Mouse (Mus musculus): ENCODE results near the gene Gcsam.

Gene Gcsam

DNA sequence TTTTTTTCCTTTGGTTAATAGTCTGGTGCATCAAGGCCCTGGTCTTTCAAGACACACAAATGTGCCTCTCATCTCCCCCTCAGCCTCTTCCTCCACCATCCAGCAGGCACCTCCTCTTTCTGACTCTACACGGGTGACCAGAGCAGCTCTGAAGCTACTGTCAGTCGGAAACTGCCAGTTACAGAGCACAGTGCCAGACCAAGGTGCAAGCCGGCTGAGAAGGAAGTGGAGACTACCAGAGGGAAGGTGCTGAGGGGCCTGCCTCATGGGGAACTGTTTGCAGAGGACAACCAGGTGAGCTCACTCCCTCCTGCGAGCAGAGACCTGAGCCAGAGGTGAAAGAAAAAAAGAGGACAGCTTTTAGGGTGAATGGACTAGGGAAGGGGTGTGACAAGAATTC, at the start of gene Gcsam:
Gene Gcsam (plus strand): TSS at position 114 of the 400 bp plus-strand sequence.
- no peak for DNase-seq (ENCODE audit: low read depth)

DNA sequence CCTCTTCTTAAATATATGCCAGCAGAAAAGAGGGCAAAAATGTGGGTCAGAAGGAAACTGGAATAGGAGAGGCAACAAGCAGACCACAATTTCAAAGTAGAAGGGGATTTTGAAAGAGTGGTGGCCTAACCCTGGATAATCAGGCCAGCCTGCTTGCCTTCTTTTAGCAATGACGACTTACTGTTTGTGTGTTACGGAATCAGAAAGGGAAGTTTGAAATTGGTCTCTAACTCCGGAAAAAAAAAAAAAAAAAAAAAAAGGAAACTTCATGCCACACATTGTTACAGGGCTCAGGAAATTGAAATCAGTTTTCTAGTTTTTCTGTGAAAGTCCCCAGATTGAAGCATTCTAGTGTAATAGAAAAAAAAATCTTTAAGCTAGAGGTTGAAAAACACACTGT, 48.4 kb upstream of the Gcsam start:
- no peak for DNase-seq (ENCODE audit: low read depth)

DNA sequence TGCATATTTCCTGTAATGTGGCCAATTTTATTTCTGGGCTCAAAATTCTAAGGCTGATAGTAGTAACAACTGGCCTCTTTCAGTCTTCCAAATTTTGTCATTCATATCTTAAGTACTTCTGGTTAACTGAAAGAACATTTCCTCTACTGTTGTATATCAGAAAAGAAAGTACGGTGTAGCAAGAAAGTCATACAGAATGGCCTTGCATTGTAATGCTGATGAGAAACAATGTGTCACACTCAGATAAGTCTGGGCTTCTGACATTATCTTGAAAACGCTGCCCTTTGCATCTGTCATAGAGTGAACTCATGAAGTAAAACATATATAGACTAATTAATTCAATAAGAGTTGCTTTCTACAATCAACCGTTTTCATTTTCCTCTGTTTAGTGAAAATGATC, 37.9 kb upstream of the Gcsam start:
- no peak for DNase-seq (ENCODE audit: low read depth)

- DNase-seq (ENCODE audit: low read depth), result peak; percentile 18
Measured at GRCm38 (mm10) chr16:45579883-45580282, 30.3 kb upstream of the Gcsam start.

DNA sequence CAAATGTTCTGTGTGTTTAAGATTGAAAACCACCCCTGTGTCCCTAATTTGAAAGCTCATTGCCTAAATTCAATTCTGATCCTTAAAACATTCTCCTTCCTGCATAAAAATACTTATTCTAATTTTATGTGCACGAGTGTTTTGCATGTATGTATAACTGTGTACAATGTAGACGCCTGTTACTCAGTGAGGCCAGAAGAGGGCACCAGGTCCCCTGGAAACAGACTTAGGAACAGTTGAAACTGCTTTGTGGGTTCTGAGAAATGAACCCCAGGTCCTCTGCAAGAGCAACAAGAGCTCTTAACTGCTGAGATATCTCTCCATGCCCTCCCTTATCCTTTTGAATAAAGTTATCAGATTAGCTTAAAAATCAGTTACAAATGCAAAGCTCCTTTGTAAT, 27.7 kb upstream of the Gcsam start:
- peak; percentile 47 for DNase-seq (ENCODE audit: low read depth)

- no peak for DNase-seq (ENCODE audit: low read depth)
Measured at GRCm38 (mm10) chr16:45593656-45594055, 16.5 kb upstream of the Gcsam start.

- DNase-seq (ENCODE audit: low read depth), result no peak
Measured at GRCm38 (mm10) chr16:45595494-45595893, 14.7 kb upstream of the Gcsam start.

GRCm38 (mm10) chr16:45608481-45608954, 1.7 kb upstream of the Gcsam start:
- DNase-seq (ENCODE audit: low read depth), result peak; percentile 28

DNA sequence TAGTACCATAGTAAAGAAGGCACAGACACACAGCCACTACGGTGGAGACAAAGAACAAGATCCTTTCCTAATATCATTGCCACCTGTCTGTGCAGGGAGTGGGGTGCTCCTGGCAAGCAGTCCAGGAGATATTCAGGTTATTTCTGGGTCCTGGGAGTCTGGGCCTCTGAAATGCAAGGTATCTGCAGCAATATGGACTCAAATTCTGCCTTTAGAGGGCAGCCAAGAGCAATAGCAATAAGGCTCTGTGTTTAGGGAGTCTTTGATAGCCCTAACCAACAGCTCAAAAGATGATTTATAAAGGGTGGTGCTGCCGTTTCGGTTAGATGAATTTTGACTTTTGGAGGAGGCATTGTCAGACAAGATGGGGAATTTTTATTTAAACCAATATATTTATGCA, 880 bp upstream of the Gcsam start:
- DNase-seq (ENCODE audit: low read depth), result peak; percentile 64

DNA sequence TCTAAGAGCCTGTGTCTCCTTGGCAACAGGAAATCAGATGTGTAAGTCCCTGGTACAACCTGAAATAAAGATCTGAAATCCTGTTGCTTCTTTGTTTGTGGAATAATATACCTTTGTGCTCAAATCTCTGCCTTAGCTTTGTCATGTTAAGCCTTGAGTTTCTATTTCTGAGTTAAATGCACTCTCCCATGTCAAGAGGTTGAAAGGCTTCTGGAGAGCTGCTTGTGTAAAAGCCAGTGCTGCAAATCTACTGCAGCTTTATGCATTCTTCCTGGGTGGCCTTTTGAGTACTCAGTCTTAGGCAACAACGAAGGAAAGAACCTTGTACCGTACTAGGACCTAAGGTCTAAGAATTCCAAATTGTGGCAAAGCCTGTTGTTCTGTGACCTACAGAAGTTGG, 3.1 kb downstream of the Gcsam start:
- no peak for DNase-seq (ENCODE audit: low read depth)

DNA sequence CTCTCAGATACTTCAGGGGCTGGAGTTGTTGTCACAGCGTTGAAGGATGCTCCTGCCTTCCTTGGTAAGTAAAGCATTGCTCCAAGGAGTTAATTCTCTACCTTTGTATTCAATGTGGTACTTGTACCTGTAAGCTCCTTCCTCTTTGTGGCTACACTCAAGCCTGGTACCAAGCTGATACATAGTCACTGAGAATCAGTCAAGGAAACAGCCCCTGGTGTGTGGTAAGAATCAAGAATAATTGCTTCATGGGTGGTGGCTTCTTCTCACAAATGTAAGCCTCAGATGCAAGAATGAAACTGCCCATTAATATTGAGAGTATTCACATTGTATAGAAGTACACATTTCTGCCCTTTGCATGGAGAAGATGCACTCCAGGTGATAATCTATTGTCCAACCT, 5.8 kb downstream of the Gcsam start:
- DNase-seq (ENCODE audit: low read depth), result no peak

DNA sequence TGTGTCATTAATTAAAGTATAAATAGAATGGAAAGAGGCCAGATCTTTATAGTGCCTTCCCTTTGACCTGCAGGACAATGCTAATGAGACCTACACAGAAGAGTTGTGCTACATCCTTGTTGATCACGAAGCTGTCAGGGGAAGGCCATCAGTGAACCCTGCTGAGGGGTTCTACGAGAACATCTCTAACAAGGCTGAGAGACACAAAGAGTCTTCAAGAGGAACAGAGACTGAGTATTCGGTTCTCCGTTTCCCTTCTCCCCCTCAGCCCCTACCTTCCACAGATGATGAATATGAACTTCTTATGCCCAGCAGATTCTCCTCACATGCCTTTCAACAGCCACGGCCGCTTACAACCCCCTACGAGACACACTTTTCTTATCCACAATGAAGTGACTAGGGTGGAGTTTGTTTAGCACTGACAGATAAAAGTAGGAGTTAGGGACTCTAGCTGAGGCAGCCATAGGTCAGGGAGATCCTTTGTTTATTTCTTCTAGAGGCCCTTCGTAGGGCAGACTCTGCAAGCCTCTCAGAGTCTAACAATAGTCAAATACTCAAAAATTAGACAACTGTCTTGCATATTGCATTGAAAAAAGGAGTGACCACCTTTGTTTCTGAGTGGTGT, 9.7 kb downstream of the Gcsam start:
- DNase-seq (ENCODE audit: low read depth), result no peak

DNA sequence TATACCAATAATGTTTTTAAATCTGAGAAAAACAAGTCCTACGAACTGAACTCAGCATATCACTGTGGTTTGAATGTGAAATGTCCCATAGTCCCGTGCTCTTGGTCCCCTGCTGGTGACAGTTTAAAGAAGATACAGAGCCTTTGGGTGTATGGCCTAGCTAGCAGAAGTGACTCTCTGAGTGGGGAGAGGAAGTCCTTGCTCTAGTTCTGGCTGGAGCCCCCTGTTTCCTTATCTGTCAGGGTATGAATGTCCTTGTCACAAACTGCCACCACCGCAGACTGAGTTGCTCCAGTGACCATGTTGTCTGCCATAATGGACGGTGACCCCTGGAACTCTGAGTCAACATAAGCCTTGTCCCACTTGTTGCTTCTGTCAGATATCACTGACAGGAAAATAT, 13.1 kb downstream of the Gcsam start:
- no peak for DNase-seq (ENCODE audit: low read depth)

GRCm38 (mm10) chr16:45624791-45625190, 14.6 kb downstream of the Gcsam start:
- peak; percentile 25 for DNase-seq (ENCODE audit: low read depth)

- peak; percentile 19 for DNase-seq (ENCODE audit: low read depth)
Measured at GRCm38 (mm10) chr16:45625342-45625741, 15.2 kb downstream of the Gcsam start.

DNA sequence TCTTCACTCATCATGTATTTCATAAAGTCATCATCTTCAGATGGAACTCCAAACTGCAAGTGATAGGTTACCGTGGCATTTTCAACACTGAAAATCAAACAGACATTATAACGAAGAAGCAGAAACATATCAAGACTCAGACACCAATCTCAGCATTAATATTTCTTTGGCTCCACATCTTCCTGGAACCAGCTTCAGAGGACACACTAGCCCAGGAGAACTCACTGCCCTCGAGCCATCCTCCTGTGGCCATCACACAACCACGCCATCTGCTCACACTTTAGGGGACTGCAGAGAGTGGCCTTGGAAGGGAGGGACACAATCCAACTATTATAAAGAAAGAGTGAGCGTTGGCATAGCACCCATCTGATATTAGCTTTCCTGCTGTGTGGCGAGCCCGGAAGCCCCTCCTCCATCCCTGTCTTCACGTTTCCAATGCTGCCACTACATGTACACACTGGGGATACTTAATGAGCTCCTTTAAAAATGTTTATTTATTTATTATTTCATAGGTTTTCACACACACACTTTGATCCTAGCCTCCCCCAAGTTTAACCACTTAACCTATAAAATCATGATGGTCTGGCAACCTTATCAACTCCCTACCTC, 19.4 kb downstream of the Gcsam start:
- no peak for DNase-seq (ENCODE audit: low read depth)

DNA sequence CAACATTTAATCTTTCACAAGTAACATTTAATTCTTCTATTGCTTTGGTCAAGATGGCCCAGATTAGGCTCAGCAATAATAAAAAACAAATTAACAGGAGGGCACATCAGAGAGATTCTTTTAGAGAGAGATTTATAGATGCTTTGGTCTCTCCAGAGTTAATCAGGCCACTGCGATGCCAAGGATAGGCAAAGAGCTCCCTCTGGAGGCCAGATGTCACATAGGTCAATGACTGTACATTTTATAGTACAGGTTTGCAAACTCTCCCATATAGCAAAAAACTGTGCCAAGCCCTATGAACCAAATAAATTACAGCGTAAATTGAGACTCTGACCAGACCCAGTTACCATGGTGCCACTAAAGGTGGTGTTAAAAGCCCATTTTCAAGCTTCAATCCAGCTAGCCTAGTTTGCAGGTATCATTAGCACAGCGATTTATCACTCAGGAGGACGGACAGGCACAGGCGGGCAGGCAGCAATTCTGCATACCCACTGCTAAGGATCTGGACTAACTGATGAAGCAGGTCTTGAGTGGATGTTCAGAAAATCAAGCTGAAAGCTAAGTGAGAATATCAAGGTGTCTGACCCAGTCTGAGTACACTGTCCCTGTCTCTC, 20.3 kb downstream of the Gcsam start:
- DNase-seq (ENCODE audit: low read depth), result peak; percentile 78

- no peak for DNase-seq (ENCODE audit: low read depth)
Measured at GRCm38 (mm10) chr16:45632420-45632819, 22.2 kb downstream of the Gcsam start.

- DNase-seq (ENCODE audit: low read depth), result no peak
Measured at GRCm38 (mm10) chr16:45635826-45636225, 25.6 kb downstream of the Gcsam start.

DNA sequence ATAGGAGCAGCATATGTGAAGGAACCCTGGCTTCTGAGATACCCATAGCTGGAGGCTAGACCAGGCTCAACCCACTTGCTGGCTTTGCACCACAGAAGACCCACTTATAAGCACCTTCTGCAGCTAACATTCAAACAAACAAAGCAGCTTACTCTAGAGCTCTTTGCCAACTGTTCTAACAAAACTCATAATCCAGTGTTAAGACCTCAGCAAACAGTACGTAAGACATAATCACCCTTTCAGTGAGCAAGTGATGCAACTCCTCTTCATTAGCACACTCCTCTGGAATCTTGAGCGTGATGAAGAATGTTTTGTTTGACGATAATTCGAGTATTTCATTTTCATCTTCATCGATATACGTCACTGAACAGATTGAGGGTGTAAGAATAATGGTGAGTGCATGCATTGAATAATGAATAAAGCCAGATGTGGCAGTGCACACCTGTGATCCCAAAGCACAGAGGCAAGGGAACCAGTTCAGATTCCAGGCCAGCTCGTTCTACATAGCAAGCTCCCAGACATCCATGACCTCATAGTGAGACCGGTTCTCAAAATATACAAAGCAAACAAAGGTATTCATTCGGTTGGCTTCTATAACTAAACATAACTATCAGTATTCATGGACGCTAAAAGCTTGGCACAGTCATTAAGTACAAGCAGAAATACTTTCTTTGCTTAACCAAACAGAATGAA, 30.0 kb downstream of the Gcsam start:
- DNase-seq (ENCODE audit: low read depth), result no peak

DNA sequence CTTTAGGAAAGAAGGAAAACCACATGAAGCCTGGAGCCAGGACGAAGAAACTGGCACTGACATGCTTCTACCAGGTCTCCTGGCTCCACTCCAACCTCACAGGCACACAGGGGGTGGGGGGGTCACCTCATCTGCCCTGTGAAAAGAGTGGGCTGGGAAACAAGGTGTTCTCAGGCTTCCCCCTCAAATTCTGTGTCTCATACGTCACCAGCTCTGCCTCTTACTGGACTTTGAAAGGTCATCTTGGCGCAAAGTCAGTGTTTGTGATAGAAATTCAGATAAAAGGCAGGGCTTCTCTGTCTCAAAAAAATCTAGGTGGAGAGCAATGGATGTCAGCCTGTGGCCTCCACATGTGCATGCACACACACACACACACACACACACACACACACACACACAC, 31.1 kb downstream of the Gcsam start:
- no peak for DNase-seq (ENCODE audit: low read depth)

- DNase-seq (ENCODE audit: low read depth), result no peak
Measured at GRCm38 (mm10) chr16:45643944-45644343, 33.8 kb downstream of the Gcsam start.

DNA sequence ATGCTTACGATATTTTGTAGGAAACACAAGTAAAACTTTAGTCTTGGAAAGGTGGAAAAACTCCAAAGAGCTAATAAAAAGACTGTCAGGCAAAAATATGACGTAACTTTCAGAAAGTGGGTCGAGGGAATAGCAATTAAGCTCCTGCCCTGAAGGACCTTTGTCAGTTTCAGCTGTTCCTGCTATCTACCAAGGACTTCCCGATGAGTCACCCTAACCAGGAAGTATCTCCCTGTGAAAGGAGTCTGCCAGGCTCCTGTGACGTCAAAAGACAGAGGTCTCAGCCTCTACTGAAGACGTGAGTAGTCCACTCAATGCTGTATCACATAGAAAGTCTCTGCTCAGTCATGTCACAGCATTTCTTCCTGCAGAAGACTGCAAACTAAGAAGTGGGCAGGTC, 34.2 kb downstream of the Gcsam start:
- DNase-seq (ENCODE audit: low read depth), result no peak
